Mouse (Mus musculus): Measurements from ENCODE around the gene Slc6a17. TPM values are rescaled to one million over a fixed set of nuclear protein-coding genes. Genes with fewer than 3 reads are reported as not detected.
A peak's percentile ranks its signal among the peaks of the same experiment; 100 is the strongest.

Gene Slc6a17
- polyA plus RNA-seq, 1 experiment from 2014 or later: 1.8 TPM

GRCm38 (mm10) chr3:107459773-107460431 lies 57.9 kb downstream of the Slc6a17 start:
- WGBS: under 1% methylated on average over 41 of the region's 69 CpGs
- Histone ChIP-seq H3K4me1 (replicated peaks; ENCODE audit: control insufficient read depth, insufficient read depth, low read length) (peaks cover 23% of the 10 kb centered on the region), H3K36me3 (ENCODE audit: control insufficient read depth, insufficient read depth, low read length) (no peaks in the 10 kb centered on the region), H3K27me3 (ENCODE audit: control insufficient read depth, insufficient read depth, low read depth, low read length) (peaks cover 87% of the 10 kb centered on the region), H3K9ac (ENCODE audit: low read length) (peak overlapping the region; percentile 20; the same call in 1 of the 2 replicates), H3K9me3 (ENCODE audit: control insufficient read depth, low read length) (no peaks in the 10 kb centered on the region), H3K4me2 (ENCODE audit: low read depth, low read length) (peak overlapping the region; percentile 83), H3K27ac (ENCODE audit: low read length) (no peak overlapping the region), H3K4me3 (ENCODE audit: low read length) (peak overlapping the region; percentile 52)
- ATAC-seq (ENCODE audit: low read depth): peak; percentile 19; the same call in 1 of the 2 replicates

GRCm38 (mm10) chr3:107459196-107459772 lies 58.5 kb downstream of the Slc6a17 start, which contains the start of gene Kcnc4:
TSS of gene Kcnc4 (minus strand) at chr3:107459552.
- Histone ChIP-seq H3K4me3 (ENCODE audit: low read length) (peak within 1 kb of the TSS; percentile 52), H3K27ac (ENCODE audit: low read length) (no peak within 1 kb of the TSS), H3K9me3 (ENCODE audit: control insufficient read depth, low read length) (no peaks in the 10 kb centered on the region), H3K27me3 (ENCODE audit: control insufficient read depth, insufficient read depth, low read depth, low read length) (peaks cover 89% of the 10 kb centered on the region), H3K4me1 (replicated peaks; ENCODE audit: control insufficient read depth, insufficient read depth, low read length) (peaks cover 23% of the 10 kb centered on the region), H3K9ac (ENCODE audit: low read length) (peak within 1 kb of the TSS; percentile 20; the same call in 1 of the 2 replicates), H3K36me3 (ENCODE audit: control insufficient read depth, insufficient read depth, low read length) (no peaks in the 10 kb centered on the region), H3K4me2 (ENCODE audit: low read depth, low read length) (peak within 1 kb of the TSS; percentile 83)
- WGBS: under 1% methylated on average over 62 of the region's 68 CpGs
- peak; percentile 44; the same call in 1 of the 2 replicates for ATAC-seq (ENCODE audit: low read depth)

DNA sequence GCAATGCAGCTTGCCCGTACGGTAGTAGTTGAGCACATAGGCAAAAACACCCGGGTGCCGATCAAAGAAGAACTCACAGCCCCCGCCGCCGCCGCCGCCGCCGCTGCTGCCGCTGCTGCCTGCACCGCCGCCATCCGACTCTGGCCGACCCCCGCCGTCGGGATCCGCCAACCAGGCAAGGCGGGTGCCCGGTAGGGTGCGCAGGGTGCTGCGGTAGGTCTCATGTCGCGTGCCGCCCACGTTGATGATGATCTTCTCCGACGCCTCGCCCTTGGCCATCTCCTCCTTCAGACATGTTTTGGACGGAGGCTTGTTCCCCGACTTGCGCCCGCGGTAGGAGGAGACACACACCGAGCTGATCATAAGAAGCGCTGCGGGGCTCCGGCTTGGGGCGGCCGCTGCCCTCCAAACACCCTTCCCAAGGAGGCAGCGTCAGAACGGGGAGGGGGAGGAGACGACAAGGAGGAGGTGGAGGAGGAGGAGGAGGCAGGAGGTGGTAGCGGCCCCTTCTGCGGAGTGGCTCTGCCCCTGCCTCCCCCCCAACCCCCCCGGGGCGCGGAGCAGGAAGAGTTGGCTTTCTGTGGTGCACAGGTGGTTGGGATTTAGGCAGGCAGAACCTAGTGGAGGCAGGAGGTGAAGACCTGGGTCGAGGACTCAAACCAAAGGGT lies 59.2 kb downstream of the Slc6a17 start:
- Histone ChIP-seq H3K36me3 (ENCODE audit: control insufficient read depth, insufficient read depth, low read length) (no peaks in the 10 kb centered on the region), H3K4me3 (ENCODE audit: low read length) (peak overlapping the region; percentile 52), H3K4me1 (replicated peaks; ENCODE audit: control insufficient read depth, insufficient read depth, low read length) (peaks cover 23% of the 10 kb centered on the region), H3K4me2 (ENCODE audit: low read depth, low read length) (peak overlapping the region; percentile 83), H3K9me3 (ENCODE audit: control insufficient read depth, low read length) (no peaks in the 10 kb centered on the region), H3K9ac (ENCODE audit: low read length) (peak overlapping the region; percentile 20; the same call in 1 of the 2 replicates), H3K27ac (ENCODE audit: low read length) (no peak overlapping the region), H3K27me3 (ENCODE audit: control insufficient read depth, insufficient read depth, low read depth, low read length) (peaks cover 90% of the 10 kb centered on the region)
- ATAC-seq (ENCODE audit: low read depth): no peak
- WGBS: under 1% methylated on average over 49 of the region's 51 CpGs

GRCm38 (mm10) chr3:107458104-107458503 lies 59.7 kb downstream of the Slc6a17 start:
- no peaks in the 10 kb centered on the region for H3K36me3 ChIP-seq (ENCODE audit: control insufficient read depth, insufficient read depth, low read length)
- peak overlapping the region; percentile 52 for H3K4me3 ChIP-seq (ENCODE audit: low read length)
- peak overlapping the region; percentile 83 for H3K4me2 ChIP-seq (ENCODE audit: low read depth, low read length)
- 4% methylated on average over 23 of the region's 23 CpGs for WGBS
- peaks cover 87% of the 10 kb centered on the region for H3K27me3 ChIP-seq (ENCODE audit: control insufficient read depth, insufficient read depth, low read depth, low read length)
- no peaks in the 10 kb centered on the region for H3K9me3 ChIP-seq (ENCODE audit: control insufficient read depth, low read length)
- ATAC-seq (ENCODE audit: low read depth): no peak
- no peak overlapping the region for H3K27ac ChIP-seq (ENCODE audit: low read length)
- no peak overlapping the region for H3K9ac ChIP-seq (ENCODE audit: low read length)
- H3K4me1 ChIP-seq (replicated peaks; ENCODE audit: control insufficient read depth, insufficient read depth, low read length): peaks cover 23% of the 10 kb centered on the region

DNA sequence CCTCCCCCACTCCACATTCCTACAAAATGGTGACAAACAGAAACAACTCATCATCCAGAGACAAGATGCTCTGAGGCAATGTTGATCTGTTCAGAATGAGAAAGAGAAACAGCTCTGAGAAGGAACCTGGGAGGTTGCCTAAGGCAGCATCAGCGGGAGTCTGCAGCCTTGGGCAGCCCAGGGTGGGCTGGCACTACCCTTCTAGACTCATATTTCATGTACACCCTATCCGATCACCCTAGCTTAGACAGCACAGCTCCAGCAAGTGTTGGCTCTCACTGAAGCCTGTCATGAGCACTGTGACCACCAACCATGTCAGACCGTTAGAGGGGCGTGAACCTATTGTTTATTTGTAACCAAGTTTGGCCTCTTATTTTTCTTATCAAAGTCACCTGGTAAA lies 63.5 kb downstream of the Slc6a17 start:
- Histone ChIP-seq H3K4me2 (ENCODE audit: low read depth, low read length) (no peak overlapping the region), H3K4me1 (replicated peaks; ENCODE audit: control insufficient read depth, insufficient read depth, low read length) (peaks cover 13% of the 10 kb centered on the region), H3K4me3 (ENCODE audit: low read length) (no peak overlapping the region), H3K36me3 (ENCODE audit: control insufficient read depth, insufficient read depth, low read length) (no peaks in the 10 kb centered on the region), H3K9ac (ENCODE audit: low read length) (no peak overlapping the region), H3K27me3 (ENCODE audit: control insufficient read depth, insufficient read depth, low read depth, low read length) (peaks cover 54% of the 10 kb centered on the region), H3K9me3 (ENCODE audit: control insufficient read depth, low read length) (no peaks in the 10 kb centered on the region), H3K27ac (ENCODE audit: low read length) (no peak overlapping the region)
- 59% methylated on average over 4 of the region's 4 CpGs for WGBS
- ATAC-seq (ENCODE audit: low read depth): no peak

DNA sequence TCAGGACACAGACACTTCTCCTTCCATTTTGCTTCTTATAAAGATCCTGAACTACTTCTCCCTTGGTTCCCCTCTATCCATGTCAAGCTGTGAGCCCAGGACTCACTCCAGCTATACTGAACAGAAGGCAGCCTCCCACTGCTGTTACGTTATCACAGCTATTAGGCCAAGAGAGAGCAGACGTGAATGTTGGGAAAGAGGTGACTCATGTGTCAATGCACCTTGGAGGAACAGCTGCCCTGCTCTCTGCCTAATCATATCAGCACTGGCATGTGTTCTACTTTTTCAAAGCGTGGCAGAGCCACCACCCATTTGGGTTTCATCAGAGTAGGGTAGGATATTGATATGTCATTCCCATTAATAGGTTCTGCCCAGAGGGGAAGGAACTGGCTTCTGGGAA lies 71.0 kb downstream of the Slc6a17 start:
- Histone ChIP-seq H3K4me2 (ENCODE audit: low read depth, low read length) (no peak overlapping the region), H3K4me3 (ENCODE audit: low read length) (no peak overlapping the region), H3K4me1 (replicated peaks; ENCODE audit: control insufficient read depth, insufficient read depth, low read length) (no peaks in the 10 kb centered on the region), H3K9me3 (ENCODE audit: control insufficient read depth, low read length) (no peaks in the 10 kb centered on the region), H3K27me3 (ENCODE audit: control insufficient read depth, insufficient read depth, low read depth, low read length) (no peaks in the 10 kb centered on the region), H3K27ac (ENCODE audit: low read length) (no peak overlapping the region), H3K9ac (ENCODE audit: low read length) (no peak overlapping the region), H3K36me3 (ENCODE audit: control insufficient read depth, insufficient read depth, low read length) (no peaks in the 10 kb centered on the region)
- 57% methylated on average over 3 of the region's 3 CpGs for WGBS
- no peak for ATAC-seq (ENCODE audit: low read depth)

GRCm38 (mm10) chr3:107443866-107444265 lies 74.0 kb downstream of the Slc6a17 start:
- Histone ChIP-seq H3K4me2 (ENCODE audit: low read depth, low read length) (no peak overlapping the region), H3K36me3 (ENCODE audit: control insufficient read depth, insufficient read depth, low read length) (no peaks in the 10 kb centered on the region), H3K4me3 (ENCODE audit: low read length) (no peak overlapping the region), H3K27me3 (ENCODE audit: control insufficient read depth, insufficient read depth, low read depth, low read length) (no peaks in the 10 kb centered on the region), H3K4me1 (replicated peaks; ENCODE audit: control insufficient read depth, insufficient read depth, low read length) (no peaks in the 10 kb centered on the region), H3K27ac (ENCODE audit: low read length) (no peak overlapping the region), H3K9ac (ENCODE audit: low read length) (no peak overlapping the region), H3K9me3 (ENCODE audit: control insufficient read depth, low read length) (no peaks in the 10 kb centered on the region)
- WGBS: 72% methylated on average over 5 of the region's 5 CpGs
- ATAC-seq (ENCODE audit: low read depth): no peak

DNA sequence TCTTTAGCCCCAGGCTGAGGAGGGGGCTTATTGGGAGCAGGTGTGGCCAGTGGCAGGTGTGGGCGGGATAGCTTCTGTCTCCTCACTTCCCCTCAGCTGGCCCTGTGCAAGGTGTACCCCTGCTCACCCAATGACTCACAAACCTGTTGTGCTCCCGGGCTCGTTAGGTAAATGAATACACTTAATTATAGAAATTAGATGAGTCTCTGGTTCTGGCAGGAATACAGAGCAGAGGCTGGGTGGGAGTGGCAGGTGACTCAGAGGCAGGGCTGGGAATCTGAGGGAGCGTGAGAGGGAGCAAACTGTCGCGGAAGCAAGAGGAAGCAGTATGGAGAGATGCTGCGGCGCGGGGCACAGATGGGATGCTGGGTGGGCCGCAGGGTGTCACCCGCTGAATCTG lies 75.6 kb downstream of the Slc6a17 start:
- no peak overlapping the region for H3K27ac ChIP-seq (ENCODE audit: low read length)
- no peaks in the 10 kb centered on the region for H3K4me1 ChIP-seq (replicated peaks; ENCODE audit: control insufficient read depth, insufficient read depth, low read length)
- H3K4me3 ChIP-seq (ENCODE audit: low read length): no peak overlapping the region
- H3K27me3 ChIP-seq (ENCODE audit: control insufficient read depth, insufficient read depth, low read depth, low read length): no peaks in the 10 kb centered on the region
- no peak overlapping the region for H3K9ac ChIP-seq (ENCODE audit: low read length)
- H3K9me3 ChIP-seq (ENCODE audit: control insufficient read depth, low read length): no peaks in the 10 kb centered on the region
- H3K4me2 ChIP-seq (ENCODE audit: low read depth, low read length): no peak overlapping the region
- H3K36me3 ChIP-seq (ENCODE audit: control insufficient read depth, insufficient read depth, low read length): no peaks in the 10 kb centered on the region
- ATAC-seq (ENCODE audit: low read depth): no peak
- 75% methylated on average over 11 of the region's 11 CpGs for WGBS

GRCm38 (mm10) chr3:107441306-107441705 lies 76.5 kb downstream of the Slc6a17 start:
- Histone ChIP-seq H3K4me3 (ENCODE audit: low read length) (no peak overlapping the region), H3K36me3 (ENCODE audit: control insufficient read depth, insufficient read depth, low read length) (no peaks in the 10 kb centered on the region), H3K27ac (ENCODE audit: low read length) (no peak overlapping the region), H3K27me3 (ENCODE audit: control insufficient read depth, insufficient read depth, low read depth, low read length) (no peaks in the 10 kb centered on the region; the same call in 1 of the 2 replicates), H3K9ac (ENCODE audit: low read length) (no peak overlapping the region), H3K4me2 (ENCODE audit: low read depth, low read length) (no peak overlapping the region), H3K4me1 (replicated peaks; ENCODE audit: control insufficient read depth, insufficient read depth, low read length) (no peaks in the 10 kb centered on the region), H3K9me3 (ENCODE audit: control insufficient read depth, low read length) (no peaks in the 10 kb centered on the region)
- ATAC-seq (ENCODE audit: low read depth): no peak
- 72% methylated on average over 8 of the region's 8 CpGs for WGBS

Measured in lung, embryonic 16.5 days (tissue).